Mouse (Mus musculus) embryonic facial prominence, embryonic 11.5 days (tissue): Measurements from ENCODE around the gene Ints3. TPM values are rescaled to one million over a fixed set of nuclear protein-coding genes. Genes with fewer than 3 reads are reported as not detected.

Experiments
- ATAC-seq: fragments of 200-750 bp; cut with Nextera tagmentation; replicated peaks from 2 replicates; pipeline ENCODE4 v1.8.0; 2017; ENCODE audit warnings: low read depth; ENCODE audit not compliant: insufficient number of reproducible peaks, low FRiP score, low TSS enrichment
- DNase-seq: peaks from one replicate; pipeline ENCODE4 v3.0.0-alpha.2; 2015; ENCODE audit warnings: low spot score
- H3K27ac ChIP-seq: fragments of 300-500 bp; sonication (generic); replicated peaks from 2 replicates; pipeline ENCODE4 v1.5.1; 2014; ENCODE audit warnings: mild to moderate bottlenecking, low read depth, low read length, control low read depth
- H3K27me3 ChIP-seq: fragments of 300-500 bp; sonication (generic); 2 replicates; pipeline ENCODE4 v1.6.1; 2014; ENCODE audit warnings: mild to moderate bottlenecking, low read length, moderate library complexity, mixed read lengths; ENCODE audit not compliant: control insufficient read depth, insufficient read depth
- H3K36me3 ChIP-seq: fragments of 300-500 bp; sonication (generic); replicated peaks from 2 replicates; pipeline ENCODE4 v1.6.1; 2014; ENCODE audit warnings: low read depth, mild to moderate bottlenecking, low read length, moderate library complexity, mixed read lengths; ENCODE audit not compliant: control insufficient read depth, insufficient read depth
- H3K4me1 ChIP-seq: fragments of 300-500 bp; sonication (generic); 2 replicates; pipeline ENCODE4 v1.6.1; 2014; ENCODE audit warnings: low read length, mixed read lengths; ENCODE audit not compliant: control insufficient read depth, insufficient read depth
- H3K4me2 ChIP-seq: fragments of 300-500 bp; sonication (generic); 2 replicates; pipeline ENCODE4 v1.6.1; 2014; ENCODE audit warnings: low read depth, mild to moderate bottlenecking, control low read depth, low read length, moderate library complexity
- H3K4me3 ChIP-seq: fragments of 300-500 bp; sonication (generic); 2 replicates; pipeline ENCODE4 v1.5.1; 2014; ENCODE audit warnings: low read depth, low read length, control low read depth
- H3K9ac ChIP-seq: fragments of 300-500 bp; sonication (generic); replicated peaks from 2 replicates; pipeline ENCODE4 v1.6.1; 2014; ENCODE audit warnings: mild to moderate bottlenecking, control low read depth, low read length
- H3K9me3 ChIP-seq: fragments of 300-500 bp; sonication (generic); replicated peaks from 2 replicates; pipeline ENCODE4 v1.6.1; 2016; ENCODE audit warnings: mild to moderate bottlenecking, low read length, inconsistent platforms, mixed read lengths; ENCODE audit not compliant: control insufficient read depth
- WGBS: fragments of 180-500 bp; shearing (Covaris S2); extraction: QIAGEN DNeasy Blood & Tissue Kit; methylation state at CpG from one replicate; pipeline ENCODE4 v1.1.7; 2014; 5-methylcytosine and 5-hydroxymethylcytosine counted together
- polyA plus RNA-seq: library from polyadenylated mRNA; unstranded; fragments of >200 nt; fragmentation: Nextera tagmentation; extraction: Ambion mirVana; gene quantifications from 2 replicates; pipeline ENCODE4 v1.2.1, GENCODE M21; 2014

Ints3 gene
- polyA plus RNA-seq, 1 experiment from 2014 or later: 31.7 TPM

GRCm38 (mm10) chr3:90450874-90451273 lies 17.5 kb upstream of the Ints3 start:
- Histone ChIP-seq H3K9ac (0 out of 2 replicates have a peak overlapping the region, but pooled peaks have one; percentile 9), H3K4me1 (no peaks in the 10 kb centered on the region; the same call in 1 of the 2 replicates), H3K4me3 (no peak overlapping the region), H3K9me3 (no peaks in the 10 kb centered on the region), H3K36me3 (no peaks in the 10 kb centered on the region), H3K4me2 (no peak overlapping the region), H3K27me3 (no peaks in the 10 kb centered on the region), H3K27ac (no peak overlapping the region)
- WGBS: 30% methylated on average over 12 of the region's 12 CpGs
- no peak for ATAC-seq
- no peak for DNase-seq

GRCm38 (mm10) chr3:90448626-90449025 lies 15.2 kb upstream of the Ints3 start:
- no peaks in the 10 kb centered on the region for H3K36me3 ChIP-seq
- DNase-seq (no peak), ATAC-seq (no peak)
- H3K9me3 ChIP-seq: no peaks in the 10 kb centered on the region
- WGBS: 36% methylated on average over 6 of the region's 6 CpGs
- no peak overlapping the region for H3K27ac ChIP-seq
- no peak overlapping the region for H3K4me3 ChIP-seq
- no peaks in the 10 kb centered on the region; the same call in 1 of the 2 replicates for H3K4me1 ChIP-seq
- H3K27me3 ChIP-seq: no peaks in the 10 kb centered on the region
- H3K4me2 ChIP-seq: no peak overlapping the region
- H3K9ac ChIP-seq: no peak overlapping the region

DNA sequence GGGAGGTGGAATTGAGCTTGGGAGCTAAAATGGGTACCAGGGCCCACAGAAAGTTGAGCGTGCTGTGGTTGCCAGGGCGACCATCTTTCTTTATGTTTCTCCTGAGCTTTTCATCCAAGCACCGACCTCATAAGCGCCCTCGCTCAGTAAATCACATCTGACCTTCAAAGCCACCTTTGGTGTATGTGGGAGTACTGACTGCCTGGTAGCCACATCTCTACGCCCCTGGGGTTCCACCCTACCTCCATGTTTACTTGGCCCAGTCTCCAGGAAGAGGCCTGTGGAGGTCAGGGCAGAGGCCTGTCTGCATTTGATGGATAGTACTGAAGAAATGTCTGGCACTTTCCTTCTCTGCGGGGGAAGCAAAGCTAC lies 13.7 kb upstream of the Ints3 start:
- Histone ChIP-seq H3K9me3 (no peaks in the 10 kb centered on the region), H3K27me3 (no peaks in the 10 kb centered on the region), H3K9ac (peak overlapping the region; percentile 43), H3K36me3 (no peaks in the 10 kb centered on the region), H3K27ac (peak overlapping the region; percentile 80), H3K4me1 (no peaks in the 10 kb centered on the region; the same call in 1 of the 2 replicates), H3K4me2 (peak overlapping the region; percentile 29), H3K4me3 (peak overlapping the region; percentile 13; the same call in 1 of the 2 replicates)
- whole genome bisulfite sequencing: 41% methylated on average over 7 of the region's 7 CpGs
- ATAC-seq (0 out of 2 replicates have a peak, but pooled peaks have one; percentile 6), DNase-seq (no peak)

GRCm38 (mm10) chr3:90446389-90447122 lies 13.1 kb upstream of the Ints3 start:
- peak overlapping the region; percentile 43 for H3K9ac ChIP-seq
- H3K4me1 ChIP-seq: no peaks in the 10 kb centered on the region; the same call in 1 of the 2 replicates
- peak overlapping the region; percentile 80 for H3K27ac ChIP-seq
- peak overlapping the region; percentile 13 for H3K4me3 ChIP-seq
- no peaks in the 10 kb centered on the region for H3K27me3 ChIP-seq
- H3K4me2 ChIP-seq: peak overlapping the region; percentile 29
- H3K9me3 ChIP-seq: no peaks in the 10 kb centered on the region
- no peaks in the 10 kb centered on the region for H3K36me3 ChIP-seq
- peak; percentile 95 for DNase-seq
- ATAC-seq: peak; percentile 94
- under 1% methylated on average over 17 of the region's 17 CpGs for WGBS

DNA sequence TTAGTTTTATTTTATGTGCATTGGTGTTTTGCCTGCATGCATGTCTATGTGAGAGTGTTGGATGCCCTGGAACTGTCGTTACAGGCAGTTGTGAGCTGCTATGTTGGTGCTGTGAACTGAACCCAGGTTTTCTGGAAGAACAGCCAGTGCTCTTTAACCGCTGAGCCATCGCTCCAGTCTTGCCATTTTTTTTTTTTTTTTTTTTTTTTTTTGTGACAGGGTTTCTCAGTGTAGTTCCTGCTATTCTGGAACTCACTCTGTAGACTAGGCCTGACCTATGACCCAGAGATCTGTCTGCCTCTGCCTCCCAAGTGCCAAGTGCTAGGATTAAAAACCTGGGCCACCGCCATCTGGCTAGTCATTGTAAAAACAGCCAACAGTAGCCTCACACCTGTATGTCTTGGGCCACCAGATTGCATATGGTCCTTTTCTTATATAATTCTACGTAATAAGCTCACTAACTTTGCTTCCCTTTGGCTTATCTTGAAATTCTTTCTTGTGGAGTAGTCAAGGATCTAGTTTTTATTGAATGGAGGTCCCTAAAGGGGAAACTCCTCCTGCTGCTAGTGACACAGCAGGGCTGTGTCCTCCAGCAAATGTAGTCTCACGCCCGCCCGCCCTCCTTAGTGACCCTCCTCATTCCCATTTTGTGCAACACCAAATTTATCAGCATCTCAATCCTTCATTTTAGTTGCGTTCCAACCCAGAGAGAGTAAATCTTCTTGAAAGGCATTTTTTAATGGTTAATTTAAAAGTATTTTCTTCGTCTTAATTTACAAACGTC lies 12.2 kb upstream of the Ints3 start:
- Histone ChIP-seq H3K4me1 (no peaks in the 10 kb centered on the region; the same call in 1 of the 2 replicates), H3K4me3 (no peak overlapping the region), H3K9me3 (no peaks in the 10 kb centered on the region), H3K4me2 (no peak overlapping the region), H3K27me3 (no peaks in the 10 kb centered on the region), H3K36me3 (no peaks in the 10 kb centered on the region), H3K27ac (no peak overlapping the region), H3K9ac (no peak overlapping the region)
- 73% methylated on average over 11 of the region's 11 CpGs for WGBS
- DNase-seq (no peak), ATAC-seq (no peak)

DNA sequence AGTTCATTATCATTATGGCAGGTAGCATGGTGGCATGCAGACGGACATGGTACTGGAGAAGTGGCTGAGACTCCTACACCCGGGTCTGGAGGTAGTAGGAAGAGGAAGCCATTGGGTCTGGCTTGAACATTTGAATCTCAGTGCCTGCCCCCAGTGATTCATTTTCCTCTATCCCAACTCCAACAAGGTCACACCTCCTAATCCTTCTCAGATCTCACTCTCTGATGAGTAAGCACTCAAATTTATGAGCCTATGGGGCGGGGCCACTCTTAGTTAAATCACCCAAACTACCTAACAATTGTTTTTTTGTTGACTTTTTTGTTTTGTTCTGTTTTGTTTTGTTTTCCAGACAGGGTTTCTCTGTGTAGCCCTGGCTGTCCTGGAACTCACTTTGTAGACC lies 10.6 kb upstream of the Ints3 start:
- DNase-seq: no peak
- Histone ChIP-seq H3K27ac (no peak overlapping the region), H3K4me1 (no peaks in the 10 kb centered on the region; the same call in 1 of the 2 replicates), H3K4me3 (no peak overlapping the region), H3K27me3 (no peaks in the 10 kb centered on the region), H3K4me2 (no peak overlapping the region), H3K9ac (no peak overlapping the region), H3K36me3 (no peaks in the 10 kb centered on the region), H3K9me3 (no peaks in the 10 kb centered on the region)
- ATAC-seq: no peak
- WGBS: 89% methylated on average over 3 of the region's 3 CpGs

GRCm38 (mm10) chr3:90440756-90441155 lies 7.3 kb upstream of the Ints3 start:
- H3K4me3 ChIP-seq: no peak overlapping the region
- WGBS: 82% methylated on average over 2 of the region's 2 CpGs
- ATAC-seq (no peak), DNase-seq (no peak)
- H3K4me2 ChIP-seq: no peak overlapping the region
- no peak overlapping the region for H3K27ac ChIP-seq
- no peak overlapping the region for H3K9ac ChIP-seq
- H3K9me3 ChIP-seq: no peaks in the 10 kb centered on the region
- no peaks in the 10 kb centered on the region for H3K36me3 ChIP-seq
- no peaks in the 10 kb centered on the region for H3K4me1 ChIP-seq
- no peaks in the 10 kb centered on the region for H3K27me3 ChIP-seq

DNA sequence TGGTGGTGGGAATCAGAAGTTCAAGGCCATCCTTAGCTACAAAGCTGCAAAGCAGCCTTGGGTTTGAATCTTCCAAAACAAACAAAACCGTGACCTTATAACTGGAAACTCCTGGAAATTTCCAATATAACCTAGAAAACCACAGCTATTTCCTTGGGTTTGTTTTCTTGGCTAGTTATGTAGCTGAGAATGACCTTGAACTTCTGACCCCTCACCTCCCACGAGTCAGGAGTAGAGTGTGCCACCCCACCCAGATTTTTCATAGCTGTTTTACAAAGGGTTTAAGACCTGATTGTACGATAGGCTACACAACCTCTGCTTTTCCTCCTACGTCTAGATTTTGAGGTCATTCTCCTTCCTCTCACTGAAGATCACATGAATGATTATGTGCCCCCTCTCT lies 3.7 kb upstream of the Ints3 start:
- 79% methylated on average over 4 of the region's 4 CpGs for WGBS
- DNase-seq (no peak), ATAC-seq (no peak)
- Histone ChIP-seq H3K4me3 (no peak overlapping the region), H3K27me3 (no peaks in the 10 kb centered on the region), H3K9me3 (no peaks in the 10 kb centered on the region), H3K36me3 (no peaks in the 10 kb centered on the region), H3K4me1 (no peaks in the 10 kb centered on the region), H3K4me2 (no peak overlapping the region), H3K27ac (no peak overlapping the region), H3K9ac (no peak overlapping the region)
